Mouse (Mus musculus): ENCODE results near the gene Fn3krp.

Fn3krp gene

DNA sequence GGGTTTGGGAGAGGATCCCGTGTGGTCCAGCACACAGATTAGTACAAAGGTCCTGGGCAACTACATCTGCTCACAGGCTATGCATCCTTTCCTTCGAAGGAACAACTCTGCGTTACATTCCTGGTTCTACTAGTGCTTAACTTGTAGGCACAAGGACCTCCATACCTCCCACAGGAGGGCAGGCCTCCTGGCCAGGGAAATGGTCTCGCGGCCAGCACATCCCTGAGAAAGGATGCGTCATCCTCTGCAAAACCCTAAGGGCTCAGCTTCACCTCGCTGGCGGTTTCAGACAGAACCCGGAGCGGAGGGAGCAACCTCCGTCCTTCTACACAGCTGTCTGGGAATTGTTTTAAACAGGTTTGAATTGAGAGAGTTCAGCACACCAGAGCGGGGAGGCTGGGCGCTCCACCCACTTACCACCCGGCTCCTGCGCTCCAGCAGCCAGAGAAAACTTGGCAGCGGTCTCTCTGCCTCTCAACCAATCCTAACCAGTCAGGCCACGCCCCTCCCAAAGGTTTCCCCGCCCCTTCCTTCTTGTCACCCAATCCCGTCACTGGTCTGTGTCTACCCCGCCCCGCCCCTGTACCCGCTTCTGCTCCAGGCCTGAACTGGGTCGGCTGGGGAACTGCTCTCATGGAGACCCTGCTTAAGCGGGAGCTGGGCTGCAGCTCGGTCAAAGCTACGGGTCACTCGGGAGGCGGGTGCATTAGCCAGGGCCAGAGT lies at the start of gene Fn3krp:
TSS of gene Fn3krp (plus strand) at position 572 of the 723 bp plus-strand sequence.
- DNase-seq (ENCODE audit: low spot score) = peak; percentile 98

GRCm38 (mm10) chr11:121373305-121373704 lies 47.9 kb upstream of the Fn3krp start:
- DNase-seq (ENCODE audit: low spot score) = no peak

DNA sequence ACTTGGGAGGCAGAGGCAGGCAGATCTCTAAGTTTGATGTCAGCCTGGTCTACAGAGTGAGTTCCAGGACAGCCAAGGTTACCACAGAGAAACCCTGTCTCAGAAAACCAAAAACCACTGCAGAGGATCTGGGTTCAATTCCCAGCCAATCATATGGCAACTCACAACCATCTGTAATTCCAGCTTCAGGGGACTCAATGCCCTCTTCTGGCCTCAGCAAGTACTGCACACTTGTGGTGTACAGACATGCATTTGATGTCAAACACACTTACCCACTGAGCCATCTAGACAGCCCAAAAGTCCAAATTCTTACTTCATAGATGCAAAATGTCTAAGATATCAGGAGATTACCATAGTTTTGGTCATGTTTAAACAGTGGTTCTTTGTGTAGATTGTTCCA lies 42.6 kb upstream of the Fn3krp start:
- no peak for DNase-seq (ENCODE audit: low spot score)

DNA sequence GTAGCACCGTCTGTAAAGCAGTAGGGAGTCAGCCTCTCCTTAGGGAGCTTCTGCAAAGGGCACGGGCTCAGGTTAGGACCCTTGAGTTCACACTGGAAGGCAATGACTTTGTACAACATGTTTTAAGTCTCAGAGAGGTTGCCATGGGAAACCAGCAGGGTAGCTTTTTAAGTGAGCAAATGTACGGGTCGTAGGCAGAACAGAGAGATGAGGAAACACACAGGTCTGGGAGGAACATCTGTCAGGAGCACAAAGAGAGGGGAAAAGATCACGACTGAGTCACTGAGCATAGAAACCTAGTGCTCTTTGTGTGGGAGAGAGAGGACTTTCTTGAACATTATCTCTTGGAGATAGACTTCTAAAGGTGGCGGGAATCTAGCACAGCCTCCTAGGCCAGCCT lies 40.9 kb upstream of the Fn3krp start:
- no peak for DNase-seq (ENCODE audit: low spot score)

DNA sequence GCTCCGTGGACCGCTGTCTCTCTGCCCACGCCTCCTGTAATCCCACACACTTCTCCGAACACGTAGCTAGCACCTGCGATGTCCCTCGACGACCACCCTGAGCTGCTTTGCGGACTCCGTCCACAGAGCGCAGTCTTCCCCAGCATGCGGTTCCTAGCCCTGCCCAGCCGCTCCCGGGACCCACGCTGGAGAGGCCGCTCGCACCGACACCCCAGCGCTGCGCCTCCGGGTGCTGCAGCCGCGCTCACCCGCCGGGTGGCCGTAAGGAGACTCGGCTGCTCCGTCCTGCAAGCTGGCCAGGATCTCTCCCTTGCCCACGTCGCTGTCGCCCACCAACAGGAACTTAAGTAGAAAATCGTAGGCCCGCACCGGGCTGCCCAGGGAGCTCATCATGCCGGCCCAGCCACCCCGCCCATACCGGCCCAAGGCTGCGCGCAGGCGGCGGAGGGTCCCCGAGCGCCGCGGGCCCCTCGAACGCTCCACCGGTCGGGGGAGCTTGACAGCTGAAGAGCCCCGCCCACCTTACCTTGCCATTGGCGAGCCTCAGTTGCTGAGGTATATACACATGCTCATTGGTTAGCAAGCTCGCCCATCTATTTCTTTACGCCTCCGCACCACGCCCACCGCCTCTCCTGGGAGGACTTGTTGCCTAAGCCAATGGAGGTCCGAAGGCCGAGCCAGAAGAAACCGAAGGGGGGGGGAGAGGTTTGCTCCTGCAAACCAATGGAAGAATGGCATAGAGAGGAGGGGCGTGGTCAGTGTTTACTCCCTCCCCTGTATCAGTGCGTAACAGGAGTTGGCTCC lies 33.2 kb upstream of the Fn3krp start, which contains the start of gene Rab40b:
TSS of gene Rab40b (minus strand) at position 502 of the 804 bp plus-strand sequence.
- DNase-seq (ENCODE audit: low spot score) = peak; percentile 78

DNA sequence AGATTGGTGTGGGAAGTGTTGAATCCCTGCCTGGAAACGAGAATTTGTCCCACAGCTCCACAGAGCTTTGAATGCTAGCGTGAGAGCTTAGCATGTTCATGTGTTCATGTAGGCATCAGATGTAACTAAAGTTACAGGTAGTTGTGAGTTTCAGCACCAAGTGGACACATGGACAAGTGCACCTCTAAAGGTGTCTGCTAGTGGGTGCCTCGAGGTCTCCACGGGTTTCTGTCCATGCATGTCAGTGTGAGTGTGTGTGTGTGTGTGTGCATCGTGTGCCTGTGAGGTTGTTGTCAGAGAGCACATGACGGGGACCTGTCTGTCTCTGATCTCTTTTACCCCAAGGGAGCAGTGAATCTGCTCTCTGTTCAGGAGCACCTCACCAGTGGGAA lies 32.7 kb upstream of the Fn3krp start:
- no peak for DNase-seq (ENCODE audit: low spot score)

- no peak for DNase-seq (ENCODE audit: low spot score)
Observed at GRCm38 (mm10) chr11:121390793-121391192, 30.4 kb upstream of the Fn3krp start.

DNA sequence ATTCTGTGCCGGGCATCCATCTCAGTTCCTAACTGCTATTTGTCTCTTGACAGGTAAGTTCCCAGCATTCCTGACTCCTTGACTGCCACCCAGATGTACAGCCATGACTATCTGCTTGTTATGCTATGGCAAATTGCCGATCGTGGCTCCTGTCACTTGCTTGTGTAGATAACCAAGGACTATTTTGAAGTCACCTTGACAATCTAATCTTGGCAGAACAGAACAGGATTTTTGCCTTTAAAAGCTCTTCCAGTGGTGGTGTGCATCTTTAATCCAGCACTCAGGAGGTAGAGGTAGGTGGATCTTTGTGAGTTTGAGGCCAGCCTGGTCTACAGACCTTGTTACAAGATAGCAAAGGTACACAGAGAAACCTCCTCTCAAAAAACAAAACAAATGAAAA lies 28.8 kb upstream of the Fn3krp start:
- no peak for DNase-seq (ENCODE audit: low spot score)

GRCm38 (mm10) chr11:121407366-121408155 lies 13.6 kb upstream of the Fn3krp start:
- no peak for DNase-seq (ENCODE audit: low spot score)

DNA sequence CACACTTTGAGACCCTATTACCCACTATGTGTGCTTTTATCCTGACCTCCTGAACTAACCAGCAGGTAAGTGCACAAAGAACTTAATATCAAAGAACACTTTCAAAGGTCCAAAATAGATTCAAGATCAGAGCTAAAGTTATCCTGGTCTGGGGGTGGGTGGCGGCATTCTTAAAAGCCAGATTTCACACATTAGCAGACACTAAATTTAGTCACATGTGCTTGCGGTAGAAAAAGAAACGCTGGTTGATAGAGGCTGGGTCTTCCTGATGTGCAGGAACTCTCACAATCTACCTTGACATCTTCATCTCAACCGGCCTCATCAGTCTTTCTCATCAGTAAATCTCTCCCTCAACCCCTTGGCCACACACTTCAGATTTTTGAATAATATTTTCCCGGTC lies 6.4 kb upstream of the Fn3krp start:
- no peak for DNase-seq (ENCODE audit: low spot score)

DNA sequence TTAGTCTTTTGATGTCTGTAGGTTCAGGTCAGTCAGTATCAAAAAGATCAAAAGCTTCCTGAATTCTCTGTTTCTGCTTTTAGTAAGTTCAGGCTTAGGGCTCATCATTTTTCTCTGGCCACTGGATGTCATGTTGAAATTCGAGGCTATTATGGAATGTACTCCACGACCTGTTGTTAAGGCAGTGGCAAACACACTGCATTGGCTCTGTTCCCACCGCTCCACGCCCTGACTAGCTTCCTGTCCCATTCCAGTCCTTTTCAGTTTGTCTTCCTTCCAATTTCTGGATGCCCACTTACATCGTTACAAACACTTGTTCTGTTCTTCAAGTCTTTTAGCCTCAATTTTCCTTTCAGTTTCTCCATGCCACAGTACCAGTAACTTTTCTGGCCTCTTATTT lies 5.8 kb upstream of the Fn3krp start:
- DNase-seq (ENCODE audit: low spot score) = no peak

DNA sequence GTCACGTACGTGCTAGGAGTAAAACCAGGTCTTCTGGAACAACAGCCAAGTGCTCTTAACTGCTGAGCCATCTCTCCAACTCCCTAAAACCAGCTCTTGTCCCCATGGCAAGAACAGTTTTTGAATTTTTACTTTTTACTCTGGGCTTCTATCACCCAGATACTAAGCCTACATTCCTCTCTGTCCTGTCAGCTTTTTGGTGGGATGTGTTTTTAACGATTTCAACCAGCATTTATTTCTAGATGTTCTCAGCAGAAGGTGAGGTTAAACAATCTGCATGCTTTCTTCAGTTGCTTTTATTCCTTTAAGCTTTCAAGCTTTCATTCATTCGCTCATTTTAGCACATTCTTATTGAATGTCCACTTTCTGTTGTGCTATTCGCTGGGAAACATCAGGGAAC lies 3.2 kb upstream of the Fn3krp start:
- no peak for DNase-seq (ENCODE audit: low spot score)

DNA sequence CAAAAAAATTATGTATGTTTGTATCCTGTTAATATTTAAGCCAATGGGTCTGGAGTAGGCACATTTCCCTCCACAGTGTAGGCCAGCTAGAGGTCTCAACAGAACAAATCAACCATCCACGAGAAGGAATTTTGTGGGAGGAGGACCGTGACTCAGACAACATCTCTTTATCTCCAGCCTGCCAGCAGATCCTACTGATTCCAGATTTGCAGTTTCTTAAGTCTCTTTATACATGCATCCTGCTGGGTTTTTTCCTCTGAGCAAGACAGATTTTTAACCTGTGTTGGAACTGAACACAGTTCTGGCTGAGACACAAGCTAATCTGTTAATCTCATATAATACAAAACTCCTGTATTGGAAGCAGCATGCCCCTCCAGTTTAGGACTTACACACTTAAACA lies 2.3 kb upstream of the Fn3krp start:
- DNase-seq (ENCODE audit: low spot score) = no peak

DNA sequence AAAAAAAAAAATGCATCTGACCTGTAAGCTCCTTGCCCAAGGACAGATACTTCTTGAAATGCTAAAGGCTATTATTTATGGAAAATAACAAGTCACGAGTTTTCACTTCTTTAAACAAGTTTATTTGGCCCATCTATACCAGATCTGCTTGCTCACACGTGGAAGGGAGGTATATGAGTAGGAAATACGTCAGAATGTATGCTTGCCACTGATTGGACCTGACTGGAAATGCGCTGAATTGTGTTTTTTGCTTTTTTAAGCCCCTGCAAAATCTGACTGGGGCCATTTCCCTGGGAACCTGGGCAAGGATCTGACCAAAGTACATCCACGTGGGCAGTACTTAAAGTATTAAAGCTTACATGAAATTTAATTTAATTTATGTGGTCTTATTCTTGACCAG lies 822 bp upstream of the Fn3krp start:
- no peak for DNase-seq (ENCODE audit: low spot score)

DNA sequence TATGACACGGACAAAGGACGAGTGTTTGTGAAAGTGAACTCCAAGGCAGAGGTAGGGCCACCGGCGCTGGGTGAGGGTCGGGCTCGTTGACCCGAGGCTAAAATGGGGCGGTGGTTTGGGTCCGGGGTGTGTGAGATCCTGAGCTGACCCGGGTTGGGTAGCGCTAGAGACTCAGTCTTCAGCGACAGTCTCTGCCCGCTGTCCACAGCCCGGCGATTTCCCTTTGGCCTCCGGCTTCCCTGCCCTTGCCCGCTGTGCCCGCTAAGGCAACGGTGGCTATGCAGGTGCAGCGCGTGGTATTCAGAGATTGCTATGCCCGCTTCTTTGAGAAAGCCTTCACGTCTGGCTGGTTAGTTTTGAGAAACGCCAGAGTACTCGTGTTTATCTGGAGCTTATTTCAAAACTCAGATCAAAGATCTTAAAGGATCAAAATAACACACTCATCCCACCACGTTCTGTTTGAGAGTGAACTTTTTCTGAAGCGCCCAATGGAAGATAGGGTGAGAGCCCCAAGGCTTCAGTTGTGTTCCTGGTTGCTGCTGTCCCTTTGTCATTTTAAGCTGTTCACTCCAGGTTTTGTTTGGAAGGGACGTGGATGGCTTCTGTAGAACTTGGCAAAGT lies 462 bp downstream of the Fn3krp start:
- DNase-seq (ENCODE audit: low spot score) = no peak

- no peak for DNase-seq (ENCODE audit: low spot score)
Observed at GRCm38 (mm10) chr11:121433397-121433796, 12.2 kb downstream of the Fn3krp start.

DNA sequence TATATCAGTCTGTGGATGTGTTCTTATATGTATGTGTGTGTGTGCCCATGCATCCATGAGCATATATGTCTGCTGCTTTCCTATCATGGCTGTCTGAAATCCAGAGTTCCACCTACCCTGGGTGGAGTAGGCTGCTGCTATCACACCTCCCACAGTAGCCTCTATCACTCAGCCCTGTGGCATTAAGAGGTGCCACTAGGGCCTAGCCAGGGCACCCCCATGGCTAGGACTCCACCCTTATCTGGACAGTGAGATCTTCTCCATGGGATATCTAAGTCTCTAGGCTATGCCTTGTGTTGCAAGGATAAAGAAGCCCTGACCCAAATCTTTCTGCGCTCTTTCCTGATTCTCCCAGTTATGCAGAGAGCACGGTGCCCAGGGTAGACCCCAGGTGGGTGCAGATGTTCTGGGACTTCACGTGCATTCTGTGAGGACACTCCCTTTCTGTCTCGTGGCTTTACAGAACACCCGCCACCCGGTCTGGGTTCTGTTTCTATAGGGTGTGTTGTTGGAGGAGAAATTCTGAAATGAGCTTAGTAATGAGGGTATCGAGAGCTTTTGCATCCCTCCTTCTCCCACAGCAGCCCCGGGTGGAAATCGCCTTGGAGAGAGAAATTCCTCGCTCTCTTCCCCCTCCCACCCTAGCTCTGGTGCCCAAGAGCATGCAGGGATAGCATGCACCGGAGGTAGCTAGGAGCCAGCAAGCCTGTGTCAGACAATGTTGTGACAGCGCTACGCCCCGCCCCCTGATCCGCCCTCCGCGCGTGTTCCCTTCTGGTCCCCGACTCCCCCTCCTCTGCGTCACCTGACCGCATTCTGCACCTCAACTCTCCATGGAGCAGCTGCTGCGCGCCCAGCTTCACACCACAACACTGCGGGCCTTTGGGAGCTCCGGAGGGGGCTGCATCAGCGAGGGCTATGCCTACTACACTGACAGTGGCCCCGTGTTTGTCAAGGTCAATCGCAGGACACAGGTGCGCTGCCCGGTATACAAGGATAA lies 13.3 kb downstream of the Fn3krp start, which contains the start of gene Fn3k:
TSS of gene Fn3k (plus strand) at position 758 of the 1,000 bp plus-strand sequence.
- peak; percentile 61 for DNase-seq (ENCODE audit: low spot score)

DNA sequence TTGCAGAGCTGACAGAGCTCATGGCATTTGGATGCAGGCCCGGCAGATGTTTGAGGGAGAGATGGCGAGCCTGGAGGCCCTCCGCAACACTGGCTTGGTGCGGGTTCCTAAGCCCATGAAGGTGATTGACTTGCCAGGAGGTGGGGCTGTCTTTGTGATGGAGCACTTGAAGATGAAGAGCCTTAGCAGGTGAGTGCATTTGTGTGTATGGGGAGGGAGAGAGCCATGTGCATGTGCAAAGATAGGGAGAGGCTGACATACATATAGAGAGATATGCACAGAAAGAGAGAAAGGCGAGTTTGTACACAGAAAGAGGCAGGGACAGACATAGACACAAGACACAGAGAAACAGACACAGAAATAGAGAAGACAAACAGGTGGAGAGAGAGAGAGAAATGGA lies 16.0 kb downstream of the Fn3krp start:
- DNase-seq (ENCODE audit: low spot score) = no peak

DNA sequence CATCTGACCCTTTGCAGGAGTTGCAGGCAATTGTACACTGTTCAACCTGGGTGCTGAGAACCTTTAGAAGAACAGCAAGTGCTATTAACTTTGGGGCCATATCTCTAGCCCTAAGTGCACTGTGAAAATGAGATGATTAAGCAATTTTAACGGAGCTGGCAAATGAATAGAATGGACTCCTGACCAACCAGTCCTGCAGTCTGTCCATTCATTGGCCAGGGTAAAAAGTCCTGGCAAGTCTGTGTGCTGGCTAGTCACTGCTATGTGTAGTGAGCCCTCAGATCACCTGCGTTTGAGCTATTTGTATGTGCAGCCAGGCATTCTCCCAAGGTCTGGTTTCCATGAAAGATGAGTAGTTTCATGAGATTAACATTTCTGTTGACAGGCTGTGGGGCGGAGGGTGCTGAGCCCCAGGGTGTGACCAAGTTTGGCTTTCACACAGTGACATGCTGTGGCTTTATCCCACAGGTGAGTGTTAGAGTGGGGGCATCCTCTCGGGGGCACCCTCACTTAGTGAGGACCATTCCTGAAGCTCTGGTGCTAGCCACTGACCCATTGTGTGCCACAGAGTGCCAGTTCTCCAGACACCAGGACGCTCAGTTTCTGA lies 18.6 kb downstream of the Fn3krp start:
- no peak for DNase-seq (ENCODE audit: low spot score)

DNA sequence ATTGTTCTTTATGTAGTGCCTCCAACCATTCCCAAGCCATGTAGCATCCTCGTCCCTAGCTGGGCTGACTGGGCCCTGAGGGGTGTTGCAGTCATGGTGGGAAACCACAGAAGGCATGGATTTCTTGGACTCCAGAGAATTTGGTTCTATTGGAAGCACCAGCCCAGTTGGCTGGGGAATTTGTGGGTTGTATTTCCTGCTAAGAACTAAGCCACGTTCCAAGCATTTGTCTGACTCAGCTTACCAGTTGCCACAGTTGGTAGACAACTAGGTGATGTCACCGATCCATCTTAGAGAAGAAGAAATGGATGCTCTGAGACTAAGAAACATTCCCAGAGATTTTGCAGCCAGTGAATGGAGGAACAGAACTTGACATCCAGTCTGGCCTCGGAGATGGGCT lies 20.5 kb downstream of the Fn3krp start:
- no peak for DNase-seq (ENCODE audit: low spot score)
